Mouse (Mus musculus) hindbrain, postnatal 0 days (tissue): ENCODE data around the gene Mc1r. TPM values are rescaled to one million over a fixed set of nuclear protein-coding genes. Genes with fewer than 3 reads are reported as not detected.
A peak's percentile ranks its signal among the peaks of the same experiment; 100 is the strongest.
"Not testable (repeated sequence)": the region's sequence is repeated elsewhere in the genome, so short reads cannot be mapped to it uniquely, and the experiment has no call there.

Source experiments
- ATAC-seq: fragments of 200-750 bp; cut with Nextera tagmentation; 2 replicates; pipeline ENCODE4 v1.8.0; 2017; ENCODE audit warnings: mild to moderate bottlenecking, moderate TSS enrichment, moderate library complexity
- DNase-seq: peaks from one replicate; pipeline ENCODE4 v3.0.0-alpha.2; 2015; ENCODE audit warnings: low spot score
- H3K27ac ChIP-seq: fragments of 300-500 bp; sonication (generic); 2 replicates; pipeline ENCODE4 v1.5.1; 2014; ENCODE audit warnings: mild to moderate bottlenecking
- H3K27me3 ChIP-seq: fragments of 300-500 bp; sonication (generic); 2 replicates; pipeline ENCODE4 v1.6.1; 2014; ENCODE audit warnings: low read length, mixed read lengths; ENCODE audit not compliant: insufficient read depth
- H3K36me3 ChIP-seq: fragments of 300-500 bp; sonication (generic); 2 replicates; pipeline ENCODE4 v1.6.1; 2014; ENCODE audit warnings: low read length, mixed read lengths; ENCODE audit not compliant: insufficient read depth
- H3K4me1 ChIP-seq: fragments of 300-500 bp; sonication (generic); 2 replicates; pipeline ENCODE4 v1.6.1; 2014; ENCODE audit warnings: antibody characterized with exemption, low read length, mixed read lengths; ENCODE audit not compliant: insufficient read depth
- H3K4me2 ChIP-seq: fragments of 300-500 bp; sonication (generic); 2 replicates; pipeline ENCODE4 v1.6.1; 2014; ENCODE audit warnings: low read depth, mild to moderate bottlenecking, low read length, moderate library complexity, mixed read lengths
- H3K4me3 ChIP-seq: fragments of 300-500 bp; sonication (generic); 2 replicates; pipeline ENCODE4 v1.5.1; 2014; ENCODE audit warnings: low read length
- H3K9ac ChIP-seq: fragments of 300-500 bp; sonication (generic); replicated peaks from 2 replicates; pipeline ENCODE4 v1.6.1; 2014; ENCODE audit warnings: mild to moderate bottlenecking, low read length, moderate library complexity, mixed read lengths
- H3K9me3 ChIP-seq: fragments of 300-500 bp; sonication (generic); 2 replicates; pipeline ENCODE4 v1.6.1; 2016; ENCODE audit warnings: low read length, mixed read lengths
- CTCF ChIP-seq: IDR thresholded peaks from 2 replicates; pipeline ENCODE4 v1.5.1; 2016; ENCODE audit warnings: antibody characterized with exemption, control low read depth, low read depth
- WGBS: fragments of 180-500 bp; shearing (Covaris S2); extraction: QIAGEN DNeasy Blood & Tissue Kit; methylation state at CpG from one replicate; pipeline ENCODE4 v1.1.7; 2014; 5-methylcytosine and 5-hydroxymethylcytosine counted together
- polyA plus RNA-seq: library from polyadenylated mRNA; unstranded; fragments of >200 nt; fragmentation: Nextera tagmentation; extraction: Ambion mirVana; gene quantifications from 2 replicates; pipeline ENCODE4 v1.2.1, GENCODE M21; 2015
- total RNA-seq: library from RNA; depleted of rRNA; stranded (reverse); fragments of >200 nt; gene quantifications from 2 replicates; pipeline ENCODE4 v1.2.3, GENCODE M21; 2014

Mc1r gene
- total and polyA plus RNA-seq, 2 experiments from 2014 or later: 0.08 TPM; not detected in 1

GRCm38 (mm10) chr8:123410788-123411187 is 3.9 kb downstream of the Mc1r start:
- H3K4me3 ChIP-seq: peak overlapping the region; percentile 62
- H3K36me3 ChIP-seq: no peaks in the 10 kb centered on the region
- H3K4me1 ChIP-seq: peaks cover 20% of the 10 kb centered on the region; the same call in 1 of the 2 replicates
- peak overlapping the region; percentile 79 for H3K9ac ChIP-seq
- no peaks in the 10 kb centered on the region for H3K9me3 ChIP-seq
- DNase-seq: no peak
- 4% methylated on average over 11 of the region's 11 CpGs for WGBS
- peak overlapping the region; percentile 85 for H3K4me2 ChIP-seq
- peak overlapping the region; percentile 94 for H3K27ac ChIP-seq
- H3K27me3 ChIP-seq: no peaks in the 10 kb centered on the region
- peak; percentile 0; the same call in 1 of the 2 replicates for ATAC-seq
- no peak for TF ChIP-seq CTCF

GRCm38 (mm10) chr8:123411246-123411645 is 4.3 kb downstream of the Mc1r start, which contains the start of gene Tubb3:
Gene Tubb3 (plus strand): TSS chr8:123411424.
- WGBS: under 1% methylated on average over 29 of the region's 29 CpGs

GRCm38 (mm10) chr8:123411781-123412327 is 4.9 kb downstream of the Mc1r start:
- Histone ChIP-seq H3K4me2 (peak overlapping the region; percentile 85), H3K4me1 (peaks cover 21% of the 10 kb centered on the region; the same call in 1 of the 2 replicates), H3K36me3 (no peaks in the 10 kb centered on the region), H3K9me3 (no peaks in the 10 kb centered on the region), H3K27me3 (no peaks in the 10 kb centered on the region), H3K27ac (peak overlapping the region; percentile 94), H3K4me3 (peak overlapping the region; percentile 62), H3K9ac (peak overlapping the region; percentile 79)
- peak; percentile 22 for ATAC-seq
- no peak for TF ChIP-seq CTCF
- DNase-seq: peak; percentile 52
- WGBS: 2% methylated on average over 16 of the region's 16 CpGs

More at GRCm38 (mm10) chr8:123411246-123411645, 4.3 kb downstream of the Mc1r start, which contains the start of gene Tubb3:
- DNase-seq (peak; percentile 97), ATAC-seq (peak; percentile 89)
- no peak for TF ChIP-seq CTCF
- Histone ChIP-seq H3K4me3 (peak within 1 kb of the TSS; percentile 62), H3K4me1 (peaks cover 20% of the 10 kb centered on the region; the same call in 1 of the 2 replicates), H3K4me2 (peak within 1 kb of the TSS; percentile 85), H3K36me3 (no peaks in the 10 kb centered on the region), H3K9ac (peak within 1 kb of the TSS; percentile 79), H3K27me3 (no peaks in the 10 kb centered on the region), H3K9me3 (no peaks in the 10 kb centered on the region), H3K27ac (peak within 1 kb of the TSS; percentile 94)

- Histone ChIP-seq H3K9me3 (no peaks in the 10 kb centered on the region), H3K9ac (peak overlapping the region; percentile 79), H3K36me3 (no peaks in the 10 kb centered on the region), H3K27me3 (no peaks in the 10 kb centered on the region), H3K27ac (peak overlapping the region; percentile 94), H3K4me2 (peak overlapping the region; percentile 85), H3K4me1 (peaks cover 21% of the 10 kb centered on the region; the same call in 1 of the 2 replicates), H3K4me3 (peak overlapping the region; percentile 62)
- WGBS: under 1% methylated on average over 12 of the region's 12 CpGs
- no peak for TF ChIP-seq CTCF
- ATAC-seq (0 out of 2 replicates have a peak, but pooled peaks have one; percentile 8), DNase-seq (peak; percentile 85)
Observed at GRCm38 (mm10) chr8:123412560-123413170, 5.8 kb downstream of the Mc1r start.

- no peaks in the 10 kb centered on the region for H3K9me3 ChIP-seq
- peaks cover 17% of the 10 kb centered on the region; the same call in 1 of the 2 replicates for H3K4me1 ChIP-seq
- no peaks in the 10 kb centered on the region for H3K27me3 ChIP-seq
- WGBS: 6% methylated on average over 9 of the region's 9 CpGs
- peak overlapping the region; percentile 62 for H3K4me3 ChIP-seq
- peaks cover 13% of the 10 kb centered on the region for H3K36me3 ChIP-seq
- H3K9ac ChIP-seq: peak overlapping the region; percentile 79
- TF ChIP-seq CTCF: no peak
- ATAC-seq (no peak), DNase-seq (no peak)
- peak overlapping the region; percentile 94 for H3K27ac ChIP-seq
- H3K4me2 ChIP-seq: peak overlapping the region; percentile 85
Observed at GRCm38 (mm10) chr8:123414255-123414654, 7.3 kb downstream of the Mc1r start.

GRCm38 (mm10) chr8:123414997-123415696 is 8.2 kb downstream of the Mc1r start:
- H3K36me3 ChIP-seq: peaks cover 20% of the 10 kb centered on the region
- not testable (repeated sequence) for ATAC-seq, H3K27me3 ChIP-seq, H3K27ac ChIP-seq, H3K4me1 ChIP-seq, H3K9ac ChIP-seq, H3K9me3 ChIP-seq
- DNase-seq: peak; percentile 50
- H3K4me2 ChIP-seq: peak overlapping the region; percentile 85
- 76% methylated on average over 5 of the region's 5 CpGs for whole genome bisulfite sequencing
- peak overlapping the region; percentile 62 for H3K4me3 ChIP-seq
- TF ChIP-seq CTCF: peak; percentile 7; the same call in 1 of the 2 replicates
